9 mouse cellular contexts compared by ENCODE assay signal in genomic region chr8:34397583-34398411, GRCm38 (mm10).
DNase-seq lines count a peak whose midpoint lies in the region; ATAC-seq and TF ChIP-seq lines count a peak whose summit lies in the region.
"Had no signal": no experiment of that assay in that cellular context is flagged by ENCODE, and none has a peak within 500 bp of the region (broad histone marks: within the 10 kb centered on the region; RNA-seq: fewer than 3 reads in every experiment).

No protein-coding gene starts in this region.

- DNase-seq in kidney, postnatal 0 days (ENCODE audit: low spot score): peak; percentile 15
- no peak for DNase-seq in kidney, postnatal 25 days
- peak; percentile 78 for DNase-seq in induced T-regulatory cell, adult 2 months (ENCODE audit: low read depth)
- peak; percentile 89 for DNase-seq in midbrain, embryonic 14.5 days
- DNase-seq in thymus, postnatal 36 days: peak; percentile 41 to 58
- no peak for DNase-seq in gastrocnemius, adult 18-20 months (ENCODE audit: low spot score)
- DNase-seq in urinary bladder, postnatal 4 days (ENCODE audit: low spot score in 2 of 2): no peak
- DNase-seq: liver, embryonic 13.5 days had no signal

- no peaks in the 10 kb centered on the region for H3K36me3 ChIP-seq in kidney, postnatal 0 days (ENCODE audit: insufficient read depth, low read length)
- H3K36me3 ChIP-seq in midbrain, embryonic 14.5 days (ENCODE audit: control insufficient read depth, insufficient read depth, low read length): no peaks in the 10 kb centered on the region
- H3K36me3 ChIP-seq: liver, embryonic 13.5 days had no signal

- no peak for ATAC-seq in kidney, postnatal 0 days (replicated peaks; ENCODE audit: low FRiP score, low read depth)
- ATAC-seq in common myeloid progenitor, adult 5-6 weeks (replicated peaks; ENCODE audit: low read depth, poor library complexity, severe bottlenecking): peak; percentile 64
- peak; percentile 79 for ATAC-seq in midbrain, embryonic 14.5 days (ENCODE audit: low FRiP score, low TSS enrichment)

- TF ChIP-seq CTCF in kidney, postnatal 0 days (IDR thresholded peaks at IDR 0.05; ENCODE audit: low read depth): no peak

- no peak overlapping the region for H3K27ac ChIP-seq in kidney, postnatal 0 days
- H3K27ac ChIP-seq in midbrain, embryonic 14.5 days (replicated peaks; ENCODE audit: low read depth, low read length): peak overlapping the region; percentile 88
- H3K27ac ChIP-seq: liver, embryonic 13.5 days had no signal

- whole genome bisulfite sequencing in kidney, postnatal 0 days: 45% methylated on average over 22 of the region's 23 CpGs
- 23% methylated on average over 23 of the region's 23 CpGs for WGBS in midbrain, embryonic 14.5 days

- no peaks in the 10 kb centered on the region for H3K4me1 ChIP-seq in kidney, postnatal 0 days (replicated peaks; ENCODE audit: insufficient read depth, low read length)
- H3K4me1 ChIP-seq in midbrain, embryonic 14.5 days (ENCODE audit: control insufficient read depth, insufficient read depth, low read length): peaks cover 27% of the 10 kb centered on the region
- H3K4me1 ChIP-seq: liver, embryonic 13.5 days had no signal

- 0 out of 2 replicates have a peak overlapping the region, but pooled peaks have one; percentile 0 for H3K4me2 ChIP-seq in kidney, postnatal 0 days (ENCODE audit: low read length)
- H3K4me2 ChIP-seq in midbrain, embryonic 14.5 days (ENCODE audit: low read length): peak overlapping the region; percentile 39
- H3K4me2 ChIP-seq: liver, embryonic 13.5 days had no signal

- no peaks in the 10 kb centered on the region for H3K27me3 ChIP-seq in kidney, postnatal 0 days (ENCODE audit: insufficient read depth, low read length)
- H3K27me3 ChIP-seq in midbrain, embryonic 14.5 days (ENCODE audit: control insufficient read depth, insufficient read depth, low read length): no peaks in the 10 kb centered on the region
- H3K27me3 ChIP-seq: liver, embryonic 13.5 days had no signal

- no peak overlapping the region for H3K4me3 ChIP-seq in kidney, postnatal 0 days (replicated peaks; ENCODE audit: low read depth, low read length)
- H3K4me3 ChIP-seq in midbrain, embryonic 14.5 days (replicated peaks; ENCODE audit: low read depth, low read length): no peak overlapping the region
- H3K4me3 ChIP-seq: liver, embryonic 13.5 days had no signal

- H3K9ac ChIP-seq in kidney, postnatal 0 days (ENCODE audit: low read depth, low read length): no peak overlapping the region
- H3K9ac ChIP-seq in midbrain, embryonic 14.5 days (replicated peaks; ENCODE audit: low read length): peak overlapping the region; percentile 18; the same call in 1 of the 2 replicates
- H3K9ac ChIP-seq: liver, embryonic 13.5 days had no signal

- no peaks in the 10 kb centered on the region for H3K9me3 ChIP-seq in kidney, postnatal 0 days (replicated peaks; ENCODE audit: low read length)
- no peaks in the 10 kb centered on the region for H3K9me3 ChIP-seq in midbrain, embryonic 14.5 days (ENCODE audit: control insufficient read depth, low read length)
- H3K9me3 ChIP-seq: liver, embryonic 13.5 days had no signal

Comparison
In these comparisons a context has a peak if more than half of its experiments do, and no peak if none do; other contexts are left out.
1. DNase-seq: peak in kidney, postnatal 0 days (single experiment), induced T-regulatory cell, adult 2 months (single experiment), midbrain, embryonic 14.5 days (single experiment) and thymus, postnatal 36 days (2 of 2); none in kidney, postnatal 25 days (0 of 2), gastrocnemius, adult 18-20 months (single experiment) and urinary bladder, postnatal 4 days (0 of 2).